Mouse (Mus musculus): Measurements from ENCODE around the gene Krt23. TPM values are rescaled to one million over a fixed set of nuclear protein-coding genes. Genes with fewer than 3 reads are reported as not detected.
A peak's percentile ranks its signal among the peaks of the same experiment; 100 is the strongest.

Gene Krt23
- total RNA-seq, 1 experiment from 2014 or later = not detected

- DNase-seq = no peak
These were observed 38.9 kb downstream of the Krt23 start for GRCm38 (mm10) chr11:99454044-99454443.

GRCm38 (mm10) chr11:99448769-99449168, 44.2 kb downstream of the Krt23 start:
- no peak for DNase-seq

GRCm38 (mm10) chr11:99441220-99441619, 51.7 kb downstream of the Krt23 start:
- DNase-seq = no peak

- DNase-seq = no peak
These were observed 53.5 kb downstream of the Krt23 start for GRCm38 (mm10) chr11:99439465-99439864.

GRCm38 (mm10) chr11:99437972-99438371, 55.0 kb downstream of the Krt23 start, which contains the start of gene Krt20:
Gene Krt20, minus strand, starts transcription at chr11:99438150.
- no peak for DNase-seq

- DNase-seq = no peak
These were observed 56.3 kb downstream of the Krt23 start for GRCm38 (mm10) chr11:99436625-99437024.

GRCm38 (mm10) chr11:99430670-99431069, 62.3 kb downstream of the Krt23 start:
- DNase-seq = peak; percentile 18

Other genes with a start within 250 kb of the Krt23 start
- 1.4 and 2.4 TPM in 2 replicates for gene Krt222, start 249.1 kb downstream of the Krt23 start, total RNA-seq (2021)
- not detected in 2 replicates for gene Krt24, start 207.9 kb downstream of the Krt23 start, total RNA-seq (2021)
- gene Krt25, start 170.2 kb downstream of the Krt23 start, total RNA-seq (2021) = not detected in 2 replicates
- gene Krt26, start 155.2 kb downstream of the Krt23 start, total RNA-seq (2021) = not detected in 2 replicates
- gene Krt27, start 142.0 kb downstream of the Krt23 start, total RNA-seq (2021) = not detected in 2 replicates
- not detected in 2 replicates for gene Krt28, start 118.2 kb downstream of the Krt23 start, total RNA-seq (2021)
- gene Krt10, start 103.8 kb downstream of the Krt23 start, total RNA-seq (2021) = 4.3 and 7.7 TPM in 2 replicates
- not detected in 2 replicates for gene Krt12, start 70.9 kb downstream of the Krt23 start, total RNA-seq (2021)
- 0.15 TPM in 1 of 2 replicates, not detected in the other for gene Krt20, start 55.0 kb downstream of the Krt23 start, total RNA-seq (2021)
- not detected in 2 replicates for gene Krt39, start 28.2 kb upstream of the Krt23 start, total RNA-seq (2021)
- gene Krt40, start 50.0 kb upstream of the Krt23 start, total RNA-seq (2021) = not detected in 2 replicates
- gene Krtap3-3, start 57.7 kb upstream of the Krt23 start, total RNA-seq (2021) = not detected in 2 replicates
- gene Krtap3-2, start 63.7 kb upstream of the Krt23 start, total RNA-seq (2021) = not detected in 2 replicates
- gene Gm11939, start 66.3 kb upstream of the Krt23 start, total RNA-seq (2021) = not detected in 2 replicates
- gene Krtap3-1, start 73.5 kb upstream of the Krt23 start, total RNA-seq (2021) = not detected in 2 replicates
- not detected in 2 replicates for gene Krtap1-5, start 87.9 kb upstream of the Krt23 start, total RNA-seq (2021)
- gene Krtap1-4, start 90.5 kb upstream of the Krt23 start, total RNA-seq (2021) = not detected in 2 replicates
- not detected in 2 replicates for gene Krtap1-3, start 98.2 kb upstream of the Krt23 start, total RNA-seq (2021)
- gene Krtap9-3, start 105.0 kb upstream of the Krt23 start, total RNA-seq (2021) = not detected in 2 replicates
- not detected in 2 replicates for gene Gm11938, start 110.2 kb upstream of the Krt23 start, total RNA-seq (2021)
- gene Gm11937, start 117.1 kb upstream of the Krt23 start, total RNA-seq (2021) = not detected in 2 replicates
- not detected in 2 replicates for gene Krtap2-4, start 121.7 kb upstream of the Krt23 start, total RNA-seq (2021)
- gene Gm11562, start 127.3 kb upstream of the Krt23 start, total RNA-seq (2021) = not detected in 2 replicates
- not detected in 2 replicates for gene Krtap4-1, start 135.1 kb upstream of the Krt23 start, total RNA-seq (2021)
- not detected in 2 replicates for gene Krtap4-2, start 141.9 kb upstream of the Krt23 start, total RNA-seq (2021)
- not detected in 2 replicates for gene Krtap4-7, start 151.0 kb upstream of the Krt23 start, total RNA-seq (2021)
- not detected in 2 replicates for gene Gm11555, start 157.1 kb upstream of the Krt23 start, total RNA-seq (2021)
- not detected in 2 replicates for gene Gm11563, start 165.8 kb upstream of the Krt23 start, total RNA-seq (2021)
- gene Krtap4-6, start 172.8 kb upstream of the Krt23 start, total RNA-seq (2021) = not detected in 2 replicates
- not detected in 2 replicates for gene Gm14190, start 197.6 kb upstream of the Krt23 start, total RNA-seq (2021)
- not detected in 2 replicates for gene Gm14180, start 241.2 kb upstream of the Krt23 start, total RNA-seq (2021)